Mouse (Mus musculus) G1E (cell line): Measurements from ENCODE around the gene Kcnk1. TPM values are rescaled to one million over a fixed set of nuclear protein-coding genes. Genes with fewer than 3 reads are reported as not detected.

ENCODE experiments used
- ATAC-seq: 2 replicates; pipeline ENCODE4 v1.8.0; 2016; ENCODE audit warnings: mild to moderate bottlenecking; ENCODE audit not compliant: insufficient number of reproducible peaks, poor library complexity, low FRiP score, severe bottlenecking; ENCODE audit errors: extremely low read depth
- DNase-seq: peaks from one replicate; pipeline ENCODE4 v3.0.0; 2012; ENCODE audit warnings: low spot score
- H3K27me3 ChIP-seq: 2 replicates; pipeline ENCODE4 v1.6.1; 2012; ENCODE audit warnings: mild to moderate bottlenecking, low read length, inconsistent platforms; ENCODE audit not compliant: insufficient read depth
- H3K36me3 ChIP-seq: replicated peaks from 2 replicates; pipeline ENCODE3; 2012; ENCODE audit warnings: mild to moderate bottlenecking, inconsistent platforms
- H3K4me1 ChIP-seq: 2 replicates; pipeline ENCODE4 v1.6.1; 2012; ENCODE audit warnings: low read depth, low read length, inconsistent platforms, mixed read lengths; ENCODE audit not compliant: insufficient read depth
- H3K4me3 ChIP-seq: 2 replicates; pipeline ENCODE4 v1.5.1; 2012; ENCODE audit warnings: low read depth, mild to moderate bottlenecking, inconsistent platforms, low read length, moderate library complexity, mixed read lengths
- H3K9me3 ChIP-seq: replicated peaks from 2 replicates; pipeline ENCODE4 v1.6.1; 2012; ENCODE audit warnings: inconsistent platforms
- CTCF ChIP-seq: IDR thresholded peaks from 2 replicates; pipeline ENCODE4 v1.5.1; 2012; ENCODE audit warnings: low read depth, low read length, inconsistent platforms, mixed read lengths
- GATA1 ChIP-seq: IDR thresholded peaks from 2 replicates; pipeline ENCODE4 v1.6.1; 2012; ENCODE audit warnings: borderline replicate concordance, low read length, inconsistent platforms, mixed read lengths
- GATA2 ChIP-seq: IDR thresholded peaks from 2 replicates; pipeline ENCODE4 v1.6.1; 2012; ENCODE audit warnings: low read depth, low read length, inconsistent platforms, borderline replicate concordance
- POLR2AphosphoS5 ChIP-seq: IDR thresholded peaks from 2 replicates; pipeline ENCODE4 v1.6.1; 2012; ENCODE audit warnings: low read depth, low read length, inconsistent platforms; ENCODE audit not compliant: insufficient replicate concordance
- TAL1 ChIP-seq: conservative IDR thresholded peaks from 2 replicates; pipeline ENCODE4 v1.6.1; 2012; ENCODE audit warnings: low read depth, low read length, inconsistent platforms, mixed read lengths
- polyA plus RNA-seq: library from polyadenylated mRNA; stranded (reverse); fragments of >175 nt; gene quantifications from 2 replicates; pipeline ENCODE4 v1.2.3, GENCODE M21; 2012
- total RNA-seq, 2 experiments: library from RNA; stranded (forward) in 1 of 2; stranded (reverse) in 1 of 2; fragments of 200-1000 nt in 1 of 2; fragments of >200 nt in 1 of 2; fragmentation: Nextera tagmentation in 1 of 2; gene quantifications; 2 replicates each; pipeline ENCODE4 v1.2.3; 2014 to 2017

The Kcnk1 gene
- total and polyA plus RNA-seq, 3 experiments, result 0.11 TPM; not detected in 2

DNA sequence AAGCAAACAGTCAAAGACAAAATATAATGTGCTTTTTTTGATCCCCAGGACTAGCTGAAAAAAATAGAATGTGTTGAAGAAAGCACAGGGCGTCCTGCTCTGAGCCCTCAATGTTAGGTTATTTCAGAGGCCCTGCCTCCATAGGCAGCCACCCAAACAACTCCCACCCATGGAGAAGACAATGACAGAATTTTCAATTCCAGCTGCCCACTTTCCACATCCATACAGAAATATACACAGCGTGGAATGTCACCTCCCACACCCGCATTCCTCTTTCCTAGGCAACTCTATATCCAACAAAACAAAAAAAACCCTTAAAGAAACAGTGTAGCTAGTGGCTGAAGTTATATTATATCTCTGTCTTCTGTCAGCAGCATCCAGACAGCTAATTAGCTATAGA is 23.6 kb upstream of the Kcnk1 start:
- TF ChIP-seq GATA2, result no peak
- no peak for TF ChIP-seq CTCF
- no peak for TF ChIP-seq GATA1
- TF ChIP-seq POLR2AphosphoS5, result no peak
- no peak for TF ChIP-seq TAL1
- Histone ChIP-seq H3K36me3 (no peaks in the 10 kb centered on the region), H3K27me3 (no peaks in the 10 kb centered on the region), H3K4me3 (no peak overlapping the region), H3K9me3 (peaks cover 56% of the 10 kb centered on the region), H3K4me1 (no peaks in the 10 kb centered on the region)
- no peak for ATAC-seq
- DNase-seq, result no peak

DNA sequence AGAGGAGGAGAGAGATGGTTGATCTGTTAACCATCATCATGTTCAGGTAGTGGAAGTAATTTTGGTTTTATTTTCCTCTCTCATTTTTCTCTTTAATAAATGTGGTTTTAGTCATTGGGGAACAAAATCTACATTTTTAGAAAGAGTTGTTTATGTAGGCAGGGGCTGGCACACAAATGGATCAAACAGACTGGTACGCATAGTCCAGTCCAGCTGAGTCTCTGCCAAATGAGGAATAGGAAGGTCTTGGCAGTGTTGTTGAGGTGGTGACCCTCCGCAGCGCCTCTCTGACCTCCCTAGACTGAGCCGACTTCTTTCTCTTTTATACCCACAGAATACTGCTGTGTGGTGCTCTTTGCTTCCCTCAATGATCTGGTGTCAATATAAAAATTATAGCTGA is 19.0 kb upstream of the Kcnk1 start:
- no peak overlapping the region for H3K4me3 ChIP-seq
- DNase-seq (no peak), ATAC-seq (no peak)
- TF ChIP-seq POLR2AphosphoS5 (no peak), GATA1 (no peak), CTCF (no peak), GATA2 (no peak), TAL1 (no peak)
- peaks cover 71% of the 10 kb centered on the region for H3K9me3 ChIP-seq
- H3K36me3 ChIP-seq, result no peaks in the 10 kb centered on the region
- H3K4me1 ChIP-seq, result no peaks in the 10 kb centered on the region
- H3K27me3 ChIP-seq, result no peaks in the 10 kb centered on the region

DNA sequence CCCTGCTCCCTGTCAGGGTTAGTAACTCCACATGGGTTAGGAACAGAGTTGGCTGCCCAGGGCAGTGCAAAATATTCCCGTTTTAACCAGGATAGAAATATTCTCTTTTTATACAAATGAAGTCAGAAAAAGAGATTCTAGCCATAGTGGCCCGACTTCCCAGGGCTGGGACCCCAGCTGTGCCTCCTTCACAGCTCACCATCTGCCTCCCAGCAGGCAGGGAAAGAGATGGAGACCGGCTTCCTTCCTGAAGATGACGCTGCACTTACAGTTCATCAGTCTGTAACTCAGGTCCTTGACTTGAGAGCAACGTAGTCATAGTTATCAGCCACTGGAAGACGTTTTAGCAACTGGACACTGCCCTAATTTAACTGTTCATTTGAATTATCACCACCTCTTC is 14.1 kb upstream of the Kcnk1 start:
- DNase-seq, result no peak
- Histone ChIP-seq H3K9me3 (peaks cover 61% of the 10 kb centered on the region), H3K4me1 (no peaks in the 10 kb centered on the region), H3K36me3 (no peaks in the 10 kb centered on the region), H3K27me3 (no peaks in the 10 kb centered on the region), H3K4me3 (no peak overlapping the region)
- TF ChIP-seq GATA1, result no peak
- no peak for ATAC-seq

DNA sequence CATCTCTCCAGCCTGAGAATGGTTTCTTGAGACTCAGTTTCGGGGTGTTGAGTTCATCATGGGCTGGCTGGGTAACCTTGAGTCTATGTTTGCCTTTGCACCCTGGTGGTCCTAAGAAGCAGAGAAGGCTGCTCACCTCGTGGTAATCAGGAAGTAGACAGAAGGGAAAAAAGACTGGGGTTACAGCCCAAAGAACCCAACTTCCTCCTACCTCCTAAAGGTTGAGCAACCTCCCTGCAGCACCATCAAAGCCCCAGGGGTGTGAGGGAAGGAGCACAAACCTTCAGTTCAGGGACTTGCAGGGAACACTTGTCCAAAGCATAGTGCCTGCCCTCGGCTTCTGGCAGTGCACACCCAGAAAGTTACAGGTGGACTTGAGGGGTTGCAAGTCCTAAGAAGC is 11.5 kb upstream of the Kcnk1 start:
- no peak for ATAC-seq
- no peaks in the 10 kb centered on the region for H3K27me3 ChIP-seq
- no peaks in the 10 kb centered on the region for H3K36me3 ChIP-seq
- TF ChIP-seq CTCF (no peak), GATA2 (no peak), POLR2AphosphoS5 (no peak), GATA1 (no peak), TAL1 (no peak)
- no peak for DNase-seq
- no peak overlapping the region for H3K4me3 ChIP-seq
- no peaks in the 10 kb centered on the region for H3K4me1 ChIP-seq
- H3K9me3 ChIP-seq, result peaks cover 68% of the 10 kb centered on the region

DNA sequence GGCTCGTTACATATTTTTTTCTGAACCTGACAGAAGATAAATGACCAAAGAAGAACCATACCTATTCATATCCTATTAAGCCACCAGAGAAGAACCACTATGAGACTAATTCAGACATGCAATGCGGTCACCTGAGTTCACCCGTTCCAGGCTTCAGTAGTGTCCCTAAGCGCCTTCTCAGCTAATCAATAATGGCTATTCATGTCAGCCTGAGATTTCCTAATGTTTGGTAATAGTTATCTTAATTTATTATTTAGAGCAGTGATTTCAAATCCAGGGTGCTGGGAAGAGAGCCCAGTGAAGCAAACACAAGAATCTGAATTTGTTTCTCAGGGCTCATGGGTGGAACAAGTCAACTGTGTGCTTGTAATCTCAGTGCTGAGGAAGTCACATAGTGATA is 10.8 kb upstream of the Kcnk1 start:
- no peak for ATAC-seq
- Histone ChIP-seq H3K4me3 (no peak overlapping the region), H3K27me3 (no peaks in the 10 kb centered on the region), H3K36me3 (no peaks in the 10 kb centered on the region), H3K4me1 (no peaks in the 10 kb centered on the region), H3K9me3 (peaks cover 63% of the 10 kb centered on the region)
- TF ChIP-seq GATA2 (no peak), TAL1 (no peak), POLR2AphosphoS5 (no peak), CTCF (no peak), GATA1 (no peak)
- DNase-seq, result no peak

DNA sequence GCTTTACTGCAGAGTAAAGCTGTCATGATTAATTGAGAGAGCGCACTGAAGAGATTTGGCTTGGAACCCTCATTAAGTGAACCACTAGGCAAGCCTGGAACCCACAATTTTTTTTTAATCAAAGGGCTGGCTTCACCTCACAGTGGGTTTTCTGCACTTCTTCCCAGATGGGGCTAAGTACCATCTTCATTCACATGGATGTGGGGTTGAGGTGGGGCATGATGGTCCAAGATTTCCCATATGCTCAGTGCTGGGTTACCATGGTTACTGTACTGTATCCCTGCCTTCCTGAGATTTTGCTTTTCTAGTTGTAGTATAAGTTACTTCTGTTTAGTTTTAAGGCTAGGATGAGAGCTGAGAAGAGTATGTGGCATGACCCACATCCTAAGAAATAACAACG is 9.6 kb upstream of the Kcnk1 start:
- H3K36me3 ChIP-seq, result no peaks in the 10 kb centered on the region
- DNase-seq (no peak), ATAC-seq (no peak)
- TF ChIP-seq GATA2, result no peak
- H3K27me3 ChIP-seq, result no peaks in the 10 kb centered on the region
- H3K4me1 ChIP-seq, result no peaks in the 10 kb centered on the region
- peaks cover 63% of the 10 kb centered on the region for H3K9me3 ChIP-seq
- H3K4me3 ChIP-seq, result no peak overlapping the region

DNA sequence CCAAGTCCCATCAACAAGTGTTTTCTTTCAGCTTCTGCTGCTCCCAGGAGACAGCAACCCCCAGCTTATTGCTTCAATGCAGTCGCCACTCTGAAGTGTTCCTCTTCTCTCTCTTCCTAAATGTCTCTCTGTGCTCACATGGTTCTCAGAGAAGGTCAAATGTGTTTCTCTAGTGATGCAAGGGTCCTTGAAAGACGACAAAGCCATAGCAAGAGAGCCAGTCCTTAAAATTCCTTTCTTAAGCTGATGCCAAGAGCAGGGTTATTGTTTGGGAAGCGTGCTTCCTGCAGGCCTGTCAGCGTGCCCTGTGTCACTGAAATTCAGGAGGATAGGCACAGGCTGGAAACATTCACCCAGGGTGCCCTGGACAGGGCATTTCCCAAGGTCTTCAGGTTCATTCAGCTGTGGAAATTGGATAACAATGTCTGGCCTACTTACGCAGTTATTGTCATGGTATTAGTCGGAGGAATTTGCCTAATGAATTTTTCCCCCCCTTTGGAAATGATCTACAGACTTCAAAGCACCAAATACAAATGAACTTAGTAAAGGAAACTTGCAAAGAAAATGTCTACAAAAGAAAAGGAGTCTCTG is 7.9 kb upstream of the Kcnk1 start:
- ATAC-seq (no peak), DNase-seq (no peak)
- H3K36me3 ChIP-seq, result no peaks in the 10 kb centered on the region
- no peaks in the 10 kb centered on the region for H3K27me3 ChIP-seq
- TF ChIP-seq GATA1 (no peak), CTCF (no peak), TAL1 (no peak), GATA2 (no peak), POLR2AphosphoS5 (no peak)
- peaks cover 62% of the 10 kb centered on the region for H3K9me3 ChIP-seq
- H3K4me1 ChIP-seq, result no peaks in the 10 kb centered on the region
- no peak overlapping the region for H3K4me3 ChIP-seq
